Mouse (Mus musculus): ENCODE data around the gene Phldb3.

Gene Phldb3

GRCm38 (mm10) chr7:24610144-24610878 is at the start of gene Phldb3:
Gene Phldb3 (plus strand): TSS chr7:24610763.
- no peak for DNase-seq (ENCODE audit: low read depth, low spot score)

- no peak for DNase-seq (ENCODE audit: low read depth, low spot score)
These were observed 49.1 kb upstream of the Phldb3 start for GRCm38 (mm10) chr7:24561450-24561849.

GRCm38 (mm10) chr7:24563191-24563836 is 47.2 kb upstream of the Phldb3 start:
- DNase-seq (ENCODE audit: low read depth, low spot score): no peak

GRCm38 (mm10) chr7:24563837-24564206 is 46.7 kb upstream of the Phldb3 start:
- DNase-seq (ENCODE audit: low read depth, low spot score): peak; percentile 34

GRCm38 (mm10) chr7:24564607-24565265 is 45.8 kb upstream of the Phldb3 start:
- peak; percentile 65 for DNase-seq (ENCODE audit: low read depth, low spot score)

GRCm38 (mm10) chr7:24565627-24566026 is 44.9 kb upstream of the Phldb3 start:
- no peak for DNase-seq (ENCODE audit: low read depth, low spot score)

GRCm38 (mm10) chr7:24566206-24566605 is 44.4 kb upstream of the Phldb3 start:
- no peak for DNase-seq (ENCODE audit: low read depth, low spot score)

GRCm38 (mm10) chr7:24568512-24568911 is 42.1 kb upstream of the Phldb3 start:
- no peak for DNase-seq (ENCODE audit: low read depth, low spot score)

GRCm38 (mm10) chr7:24571071-24571470 is 39.5 kb upstream of the Phldb3 start:
- no peak for DNase-seq (ENCODE audit: low read depth, low spot score)

- DNase-seq (ENCODE audit: low read depth, low spot score): peak; percentile 62
These were observed 38.1 kb upstream of the Phldb3 start for GRCm38 (mm10) chr7:24572455-24572854.

- DNase-seq (ENCODE audit: low read depth, low spot score): no peak
These were observed 36.3 kb upstream of the Phldb3 start for GRCm38 (mm10) chr7:24574224-24574796.

- DNase-seq (ENCODE audit: low read depth, low spot score): no peak
These were observed 32.8 kb upstream of the Phldb3 start for GRCm38 (mm10) chr7:24577811-24578210.

- DNase-seq (ENCODE audit: low read depth, low spot score): no peak
These were observed 25.7 kb upstream of the Phldb3 start for GRCm38 (mm10) chr7:24584876-24585275.

- no peak for DNase-seq (ENCODE audit: low read depth, low spot score)
These were observed 24.6 kb upstream of the Phldb3 start for GRCm38 (mm10) chr7:24585995-24586394.

GRCm38 (mm10) chr7:24586828-24587227 is 23.7 kb upstream of the Phldb3 start:
- no peak for DNase-seq (ENCODE audit: low read depth, low spot score)

- DNase-seq (ENCODE audit: low read depth, low spot score): peak; percentile 79
These were observed 23.0 kb upstream of the Phldb3 start, which contains the start of the genes Ethe1 and Zfp575 for GRCm38 (mm10) chr7:24587330-24588105. Gene Ethe1 (plus strand): TSS chr7:24587543. Gene Zfp575 (minus strand): TSS chr7:24587641.

GRCm38 (mm10) chr7:24588336-24588735 is 22.2 kb upstream of the Phldb3 start:
- no peak for DNase-seq (ENCODE audit: low read depth, low spot score)

GRCm38 (mm10) chr7:24591735-24592134 is 18.8 kb upstream of the Phldb3 start:
- no peak for DNase-seq (ENCODE audit: low read depth, low spot score)

- no peak for DNase-seq (ENCODE audit: low read depth, low spot score)
These were observed 18.4 kb upstream of the Phldb3 start for GRCm38 (mm10) chr7:24592163-24592562.

GRCm38 (mm10) chr7:24592781-24593180 is 17.8 kb upstream of the Phldb3 start:
- no peak for DNase-seq (ENCODE audit: low read depth, low spot score)

GRCm38 (mm10) chr7:24593621-24594308 is 16.8 kb upstream of the Phldb3 start:
- peak; percentile 48 for DNase-seq (ENCODE audit: low read depth, low spot score)

Measured in ES-CJ7 (cell line).